Mouse (Mus musculus) spleen, adult 18-20 months (tissue): Measurements from ENCODE around the gene Abca1.

Experiments
- DNase-seq, 2 experiments: peaks; one replicate each; pipeline ENCODE4 v3.0.0; 2022; ENCODE audit warnings: mixed read lengths in 2 of 2

Abca1 gene

GRCm38 (mm10) chr4:53120038-53120685, 39.5 kb downstream of the Abca1 start:
- no peak for DNase-seq

DNA sequence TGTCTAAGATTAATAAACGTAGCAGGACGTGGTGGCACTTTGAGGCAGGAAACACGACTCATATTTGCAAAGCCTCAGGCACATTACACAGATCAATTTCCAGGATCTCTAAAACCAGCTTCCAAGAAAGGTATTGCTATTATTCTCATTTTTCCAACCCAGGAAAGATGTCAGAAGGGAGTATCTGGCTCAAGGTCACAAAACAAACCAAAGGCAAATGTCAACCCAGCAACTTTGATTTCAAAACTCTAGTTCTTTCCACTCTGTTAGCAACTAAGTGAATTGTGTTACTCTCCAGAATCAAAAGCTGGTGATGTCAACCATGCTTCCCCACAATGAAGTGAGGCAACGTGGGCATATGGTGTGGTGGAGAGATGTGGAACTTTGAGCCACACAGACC, 41.1 kb downstream of the Abca1 start:
- DNase-seq, result no peak

DNA sequence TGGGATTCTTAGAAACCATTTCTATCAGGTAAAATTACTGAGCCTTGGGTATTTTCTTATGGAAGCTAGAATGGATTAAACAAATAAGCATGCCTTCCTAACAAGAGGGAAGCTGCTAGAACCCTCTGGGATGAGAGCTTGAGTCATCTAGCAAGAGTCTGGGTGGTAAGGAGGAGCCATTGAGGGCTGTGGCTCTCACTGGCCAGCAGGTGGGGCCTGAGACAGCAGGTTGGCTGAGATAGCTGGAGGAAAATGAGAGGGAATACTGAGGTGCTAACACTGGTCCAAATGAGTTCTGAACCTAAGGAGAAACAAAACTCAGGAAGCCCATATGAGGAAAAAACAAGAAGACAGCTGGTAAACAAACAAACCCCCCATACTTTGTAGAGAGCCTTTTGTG, 42.1 kb downstream of the Abca1 start:
- DNase-seq, result no peak

GRCm38 (mm10) chr4:53117076-53117475, 42.6 kb downstream of the Abca1 start:
- DNase-seq, result no peak

- DNase-seq, result peak; percentile 13 to 16
These were observed 43.8 kb downstream of the Abca1 start for GRCm38 (mm10) chr4:53115866-53116265.

- no peak for DNase-seq
These were observed 44.3 kb downstream of the Abca1 start for GRCm38 (mm10) chr4:53115410-53115809.

- no peak for DNase-seq
These were observed 47.8 kb downstream of the Abca1 start for GRCm38 (mm10) chr4:53111919-53112355.

GRCm38 (mm10) chr4:53110356-53110755, 49.3 kb downstream of the Abca1 start:
- no peak for DNase-seq

- DNase-seq, result no peak
These were observed 50.2 kb downstream of the Abca1 start for GRCm38 (mm10) chr4:53109381-53109928.

DNA sequence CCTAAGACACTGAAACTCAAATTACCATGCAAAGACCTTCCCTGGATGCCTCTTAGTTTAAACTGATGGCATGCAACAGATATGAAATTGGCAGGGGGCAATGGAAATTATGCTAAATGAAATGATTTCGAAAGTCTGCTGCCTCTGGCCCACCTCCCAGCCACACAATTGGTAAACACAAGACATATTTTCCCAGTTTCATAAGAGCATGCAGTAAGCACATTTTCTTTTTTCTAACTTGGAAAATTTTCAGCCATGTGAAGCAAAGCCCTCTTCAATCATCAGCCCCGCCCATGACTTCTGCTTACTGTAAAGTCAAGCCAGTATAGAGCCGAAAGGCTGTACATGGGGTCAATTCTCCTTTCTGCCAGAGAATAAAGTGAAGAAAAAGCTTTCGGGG, 51.5 kb downstream of the Abca1 start:
- no peak for DNase-seq

DNA sequence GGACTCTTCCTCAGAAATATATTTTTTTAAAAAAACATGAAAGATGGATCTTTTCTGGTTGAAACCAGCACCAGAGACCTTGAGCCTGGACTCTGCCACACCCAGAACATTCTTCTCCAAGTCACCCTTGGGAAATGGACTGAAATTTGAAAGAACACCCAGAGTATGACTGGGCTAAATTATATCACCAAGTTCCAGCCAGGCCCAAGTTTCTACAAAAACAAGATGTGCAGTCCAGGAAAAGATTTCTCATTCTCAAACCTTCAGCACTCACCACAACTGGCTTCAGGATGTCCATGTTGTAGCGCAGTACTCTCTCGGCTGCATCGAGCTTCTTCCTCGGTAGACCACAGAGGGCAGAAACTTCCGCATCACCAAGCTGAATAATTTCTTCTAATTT, 53.0 kb downstream of the Abca1 start:
- DNase-seq, result no peak

- no peak for DNase-seq
These were observed 53.6 kb downstream of the Abca1 start for GRCm38 (mm10) chr4:53106071-53106470.

GRCm38 (mm10) chr4:53104634-53105033, 55.1 kb downstream of the Abca1 start:
- no peak for DNase-seq

GRCm38 (mm10) chr4:53102529-53102928, 57.2 kb downstream of the Abca1 start:
- DNase-seq, result no peak

- no peak for DNase-seq
These were observed 58.4 kb downstream of the Abca1 start for GRCm38 (mm10) chr4:53101306-53101705.

DNA sequence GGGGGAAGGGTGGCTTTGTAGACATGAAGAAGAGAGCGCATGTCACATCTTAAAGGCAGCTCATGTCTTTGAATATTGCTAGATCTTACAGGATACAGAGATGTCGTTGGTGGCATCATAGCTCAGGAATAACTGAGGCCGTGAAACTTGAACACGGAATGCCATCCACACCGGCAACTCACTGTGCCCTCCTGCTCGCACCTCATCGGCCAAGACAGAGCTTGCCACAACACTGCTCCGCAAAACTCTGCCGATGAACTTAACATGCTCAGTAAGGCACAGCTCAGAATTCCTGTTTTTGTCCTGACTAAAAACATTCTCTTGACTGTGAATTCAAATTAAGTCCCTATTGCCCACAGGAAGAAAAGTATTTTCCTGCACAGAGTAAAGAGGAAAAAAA, 59.2 kb downstream of the Abca1 start:
- no peak for DNase-seq

- DNase-seq, result no peak
These were observed 64.8 kb downstream of the Abca1 start for GRCm38 (mm10) chr4:53094850-53095249.

GRCm38 (mm10) chr4:53094331-53094730, 65.4 kb downstream of the Abca1 start:
- no peak for DNase-seq

DNA sequence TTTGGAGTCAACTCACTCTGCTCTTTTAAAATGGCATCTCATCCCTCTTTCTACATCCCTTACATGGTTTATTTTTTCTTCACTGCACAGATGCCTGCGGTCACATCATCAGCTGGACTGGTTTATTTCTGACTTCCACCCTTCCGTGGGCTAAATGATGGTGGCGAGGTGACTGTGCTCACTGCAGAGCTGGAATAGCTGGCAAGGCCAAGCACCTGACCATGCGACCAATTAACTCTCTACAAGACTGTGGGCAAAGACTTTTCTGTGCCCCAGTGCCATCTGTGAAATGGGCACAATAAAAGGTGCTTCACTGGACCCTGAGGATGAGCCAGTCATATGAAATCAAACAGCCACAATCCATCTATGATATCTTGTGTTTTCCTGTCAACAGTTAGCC, 66.1 kb downstream of the Abca1 start:
- no peak for DNase-seq

- DNase-seq, result no peak
These were observed 70.1 kb downstream of the Abca1 start for GRCm38 (mm10) chr4:53089641-53090040.

DNA sequence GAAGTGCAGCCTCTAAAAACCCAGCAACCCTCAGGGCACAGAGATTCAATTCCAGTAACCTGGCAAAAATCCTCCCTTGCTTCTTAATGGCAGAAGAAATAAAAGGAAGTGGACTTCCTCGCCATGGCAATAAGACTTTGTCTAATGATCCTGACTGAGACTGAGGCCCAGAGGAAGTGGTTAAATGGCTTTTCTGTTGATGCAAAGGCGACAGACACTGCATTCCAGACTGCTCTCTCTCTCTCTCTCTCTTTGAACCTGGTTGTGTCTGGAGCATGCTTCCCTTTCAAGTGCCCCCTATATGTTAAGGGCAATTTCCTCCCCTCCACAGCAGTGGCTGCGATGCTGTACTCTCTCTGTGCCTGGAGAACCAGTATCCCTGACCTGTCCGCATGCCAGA, 70.7 kb downstream of the Abca1 start:
- DNase-seq, result no peak

GRCm38 (mm10) chr4:53086636-53087035, 73.1 kb downstream of the Abca1 start:
- no peak for DNase-seq

DNA sequence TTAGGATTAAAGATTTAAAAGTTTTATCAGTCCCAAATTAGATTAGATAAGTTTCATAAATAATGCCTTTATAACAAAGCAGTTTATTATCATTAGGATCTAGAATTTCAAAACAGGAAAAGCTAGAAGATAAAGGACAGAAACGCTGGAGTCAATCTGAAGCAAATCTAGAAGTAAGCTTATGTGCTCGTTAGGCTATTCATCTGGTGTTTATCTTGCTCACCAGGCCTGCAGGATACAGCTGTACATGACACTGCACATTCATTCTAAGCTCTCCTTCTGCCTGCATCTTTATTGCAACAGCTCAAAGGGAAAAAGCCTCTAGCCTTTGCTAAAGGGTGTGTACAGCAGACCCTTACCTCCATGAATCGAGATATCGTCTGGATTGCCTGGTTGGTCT, 74.1 kb downstream of the Abca1 start:
- DNase-seq, result no peak

DNA sequence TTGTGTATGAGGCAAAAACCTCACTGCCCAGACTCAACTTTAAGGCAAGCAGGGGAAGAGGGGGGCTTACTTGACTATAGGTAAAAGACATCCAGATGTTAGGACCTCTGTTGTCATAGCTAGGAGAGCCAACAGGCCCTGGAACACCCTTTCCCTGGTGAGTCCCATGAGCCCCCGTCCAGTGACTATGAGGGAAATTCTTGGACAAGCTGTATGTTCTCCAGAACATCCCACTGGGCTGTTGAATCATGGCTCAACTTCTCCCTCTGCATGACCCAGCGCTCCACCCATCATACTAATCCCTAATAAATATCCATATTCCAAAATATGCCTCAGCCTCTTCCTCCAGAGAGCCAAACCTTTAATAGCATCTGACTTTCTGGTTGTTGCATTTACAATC, 76.6 kb downstream of the Abca1 start:
- DNase-seq, result no peak

GRCm38 (mm10) chr4:53082451-53082850, 77.2 kb downstream of the Abca1 start:
- DNase-seq, result no peak
